Mouse (Mus musculus) embryonic facial prominence, embryonic 15.5 days (tissue): ENCODE measurements around the gene Camkk1. TPM values are rescaled to one million over a fixed set of nuclear protein-coding genes. Genes with fewer than 3 reads are reported as not detected.

Source experiments
- ATAC-seq: fragments of 200-750 bp; cut with Nextera tagmentation; 2 replicates; pipeline ENCODE4 v1.8.0; 2017; ENCODE audit warnings: low read depth, moderate TSS enrichment; ENCODE audit not compliant: insufficient number of reproducible peaks, low FRiP score, low TSS enrichment
- H3K27ac ChIP-seq: fragments of 300-500 bp; sonication (generic); replicated peaks from 2 replicates; pipeline ENCODE4 v1.5.1; 2015; ENCODE audit warnings: mild to moderate bottlenecking, inconsistent platforms
- H3K27me3 ChIP-seq: fragments of 300-500 bp; sonication (generic); 2 replicates; pipeline ENCODE4 v1.6.1; 2015; ENCODE audit warnings: inconsistent platforms
- H3K36me3 ChIP-seq: fragments of 300-500 bp; sonication (generic); 2 replicates; pipeline ENCODE4 v1.6.1; 2015; ENCODE audit warnings: mild to moderate bottlenecking, inconsistent platforms
- H3K4me1 ChIP-seq: fragments of 300-500 bp; sonication (generic); 2 replicates; pipeline ENCODE4 v1.6.1; 2015; ENCODE audit warnings: inconsistent platforms
- H3K4me2 ChIP-seq: fragments of 300-500 bp; sonication (generic); replicated peaks from 2 replicates; pipeline ENCODE4 v1.6.1; 2015; ENCODE audit warnings: mild to moderate bottlenecking, inconsistent platforms
- H3K4me3 ChIP-seq: fragments of 300-500 bp; sonication (generic); replicated peaks from 2 replicates; pipeline ENCODE4 v1.5.1; 2015; ENCODE audit warnings: mild to moderate bottlenecking, inconsistent platforms
- H3K9ac ChIP-seq: fragments of 300-500 bp; sonication (generic); 2 replicates; pipeline ENCODE4 v1.6.1; 2015; ENCODE audit warnings: inconsistent platforms
- H3K9me3 ChIP-seq: fragments of 300-500 bp; sonication (generic); replicated peaks from 2 replicates; pipeline ENCODE4 v1.6.1; 2016; ENCODE audit warnings: inconsistent platforms
- WGBS: fragments of 180-500 bp; shearing (Covaris S2); methylation state at CpG from one replicate; pipeline ENCODE4 v1.1.7; 2015; 5-methylcytosine and 5-hydroxymethylcytosine counted together
- polyA plus RNA-seq: library from polyadenylated mRNA; unstranded; fragments of >200 nt; fragmentation: Nextera tagmentation; extraction: Ambion mirVana; gene quantifications from 2 replicates; pipeline ENCODE4 v1.2.1, GENCODE M21; 2015

The Camkk1 gene
- polyA plus RNA-seq, 1 experiment from 2014 or later = 11.4 TPM

DNA sequence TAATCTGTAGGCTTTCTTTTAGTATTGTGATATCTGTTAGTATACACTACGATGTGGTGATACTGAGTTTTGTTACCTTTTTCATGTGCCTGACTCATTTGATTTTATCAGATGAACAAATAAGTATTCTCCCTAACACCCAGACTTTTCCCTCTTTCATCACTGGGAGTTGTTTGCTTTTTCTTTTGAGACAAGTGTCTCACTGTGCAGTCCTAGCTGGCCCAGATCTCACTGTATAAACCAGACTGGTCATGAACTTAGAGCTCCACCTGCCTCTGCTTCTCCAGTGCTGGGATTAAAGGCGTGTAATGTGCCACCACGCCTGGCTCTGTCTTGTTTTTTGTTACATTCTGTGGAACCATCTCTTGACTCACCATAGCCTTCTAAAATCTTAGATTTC, 40.8 kb downstream of the Camkk1 start:
- H3K9me3 ChIP-seq = no peaks in the 10 kb centered on the region
- no peaks in the 10 kb centered on the region for H3K4me1 ChIP-seq
- peaks cover 54% of the 10 kb centered on the region for H3K36me3 ChIP-seq
- no peak overlapping the region for H3K4me2 ChIP-seq
- H3K27me3 ChIP-seq = no peaks in the 10 kb centered on the region
- ATAC-seq = no peak
- 83% methylated on average over 3 of the region's 3 CpGs for WGBS
- no peak overlapping the region for H3K27ac ChIP-seq
- H3K4me3 ChIP-seq = no peak overlapping the region
- no peak overlapping the region for H3K9ac ChIP-seq

GRCm38 (mm10) chr11:73061413-73061812, 42.6 kb downstream of the Camkk1 start:
- 89% methylated on average over 3 of the region's 3 CpGs for WGBS
- no peak for ATAC-seq
- H3K9me3 ChIP-seq = no peaks in the 10 kb centered on the region

DNA sequence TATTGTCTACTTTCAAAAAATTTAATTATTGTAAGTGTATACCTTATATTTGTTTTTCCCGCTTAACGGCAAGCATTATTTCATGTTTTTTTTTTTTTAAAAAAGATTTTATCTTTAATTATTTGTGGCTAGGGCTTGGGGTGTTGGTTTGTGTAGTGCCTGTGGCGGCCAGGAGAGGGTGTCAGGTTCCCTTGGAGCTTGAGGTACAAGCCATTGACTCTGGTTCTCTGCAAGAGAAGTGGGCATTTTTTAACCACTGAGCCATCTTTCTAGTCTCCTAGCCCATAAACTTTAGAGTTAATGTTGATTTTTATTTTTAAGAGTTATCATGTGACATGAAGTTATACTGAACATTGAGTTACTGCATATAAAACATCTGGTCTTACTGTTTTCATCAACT, 53.0 kb downstream of the Camkk1 start:
- WGBS = 87% methylated on average over 3 of the region's 3 CpGs
- Histone ChIP-seq H3K4me1 (no peaks in the 10 kb centered on the region), H3K27ac (no peak overlapping the region), H3K4me3 (no peak overlapping the region), H3K9ac (no peak overlapping the region), H3K36me3 (peaks cover 77% of the 10 kb centered on the region), H3K4me2 (no peak overlapping the region), H3K27me3 (no peaks in the 10 kb centered on the region), H3K9me3 (no peaks in the 10 kb centered on the region)
- no peak for ATAC-seq

More at GRCm38 (mm10) chr11:73061413-73061812, 42.6 kb downstream of the Camkk1 start:
- Histone ChIP-seq H3K4me1 (no peaks in the 10 kb centered on the region), H3K27ac (no peak overlapping the region), H3K4me2 (no peak overlapping the region), H3K9ac (no peak overlapping the region), H3K27me3 (no peaks in the 10 kb centered on the region), H3K4me3 (no peak overlapping the region), H3K36me3 (peaks cover 44% of the 10 kb centered on the region)

- no peaks in the 10 kb centered on the region for H3K4me1 ChIP-seq
- ATAC-seq = no peak
- H3K9ac ChIP-seq = no peak overlapping the region
- H3K4me3 ChIP-seq = no peak overlapping the region
- no peaks in the 10 kb centered on the region for H3K27me3 ChIP-seq
- WGBS = 65% methylated on average over 4 of the region's 4 CpGs
- peaks cover 69% of the 10 kb centered on the region for H3K36me3 ChIP-seq
- no peak overlapping the region for H3K27ac ChIP-seq
- H3K4me2 ChIP-seq = no peak overlapping the region
- no peaks in the 10 kb centered on the region for H3K9me3 ChIP-seq
Measured at GRCm38 (mm10) chr11:73076295-73076694, 57.5 kb downstream of the Camkk1 start.

GRCm38 (mm10) chr11:73076733-73077132, 57.9 kb downstream of the Camkk1 start:
- Histone ChIP-seq H3K27me3 (no peaks in the 10 kb centered on the region), H3K4me3 (no peak overlapping the region), H3K4me1 (no peaks in the 10 kb centered on the region), H3K36me3 (peaks cover 74% of the 10 kb centered on the region), H3K27ac (no peak overlapping the region), H3K4me2 (no peak overlapping the region), H3K9me3 (no peaks in the 10 kb centered on the region), H3K9ac (no peak overlapping the region)
- 58% methylated on average over 4 of the region's 4 CpGs for WGBS
- ATAC-seq = no peak

DNA sequence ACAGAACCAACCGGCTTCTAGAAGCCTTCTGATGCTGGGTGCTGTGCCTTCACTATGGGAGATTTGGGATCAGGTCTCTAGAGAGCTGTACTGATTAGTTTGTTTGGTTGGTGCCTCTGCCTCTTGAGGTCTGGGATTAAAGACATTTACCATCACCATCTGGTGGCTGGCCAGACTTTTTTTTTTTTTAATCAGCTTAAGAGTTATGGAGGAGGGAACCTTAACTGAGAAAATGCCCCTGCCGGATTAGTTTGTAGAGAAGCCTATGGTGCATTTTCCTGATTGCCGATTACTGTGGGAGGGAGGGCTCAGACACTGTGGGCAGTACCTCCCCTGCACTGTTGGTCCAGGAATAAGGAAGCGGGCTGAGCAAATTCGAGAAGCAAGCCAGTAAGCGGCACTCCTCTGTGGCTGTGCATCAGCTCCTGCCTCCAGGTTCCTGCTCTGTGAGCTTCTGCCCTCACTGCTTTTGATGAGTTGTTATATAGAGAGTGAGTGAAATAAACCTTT, 58.5 kb downstream of the Camkk1 start:
- 88% methylated on average over 6 of the region's 6 CpGs for WGBS
- H3K27me3 ChIP-seq = no peaks in the 10 kb centered on the region

DNA sequence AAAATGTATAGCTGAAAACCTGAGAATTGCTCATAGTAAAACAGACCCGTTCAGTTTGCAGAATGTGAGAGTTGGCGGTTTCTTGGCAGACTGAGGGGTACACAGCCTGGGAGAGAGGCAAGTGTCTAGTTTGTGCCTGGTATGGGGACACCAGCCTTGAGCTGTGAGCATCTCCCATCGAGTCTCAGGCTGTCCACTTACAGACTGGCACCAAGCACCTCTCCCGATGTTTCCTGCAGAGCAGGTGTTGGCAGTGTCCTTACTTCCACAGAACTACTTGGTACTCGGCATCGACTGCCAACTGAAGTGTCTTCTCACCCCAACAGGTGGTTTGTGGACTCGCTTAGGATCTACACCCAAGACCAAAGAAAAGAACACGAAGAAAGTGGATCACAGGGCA, 59.8 kb downstream of the Camkk1 start:
- ATAC-seq = no peak
- Histone ChIP-seq H3K27me3 (no peaks in the 10 kb centered on the region), H3K36me3 (peaks cover 73% of the 10 kb centered on the region), H3K9ac (no peak overlapping the region), H3K9me3 (no peaks in the 10 kb centered on the region), H3K4me2 (no peak overlapping the region), H3K4me1 (no peaks in the 10 kb centered on the region), H3K27ac (no peak overlapping the region), H3K4me3 (no peak overlapping the region)
- 91% methylated on average over 8 of the region's 8 CpGs for WGBS

More for the DNA sequence above, 58.5 kb downstream of the Camkk1 start:
- no peaks in the 10 kb centered on the region for H3K4me1 ChIP-seq
- no peak overlapping the region for H3K9ac ChIP-seq
- no peaks in the 10 kb centered on the region for H3K9me3 ChIP-seq
- H3K4me3 ChIP-seq = no peak overlapping the region
- no peak for ATAC-seq
- no peak overlapping the region for H3K27ac ChIP-seq
- H3K4me2 ChIP-seq = no peak overlapping the region
- H3K36me3 ChIP-seq = peaks cover 78% of the 10 kb centered on the region

DNA sequence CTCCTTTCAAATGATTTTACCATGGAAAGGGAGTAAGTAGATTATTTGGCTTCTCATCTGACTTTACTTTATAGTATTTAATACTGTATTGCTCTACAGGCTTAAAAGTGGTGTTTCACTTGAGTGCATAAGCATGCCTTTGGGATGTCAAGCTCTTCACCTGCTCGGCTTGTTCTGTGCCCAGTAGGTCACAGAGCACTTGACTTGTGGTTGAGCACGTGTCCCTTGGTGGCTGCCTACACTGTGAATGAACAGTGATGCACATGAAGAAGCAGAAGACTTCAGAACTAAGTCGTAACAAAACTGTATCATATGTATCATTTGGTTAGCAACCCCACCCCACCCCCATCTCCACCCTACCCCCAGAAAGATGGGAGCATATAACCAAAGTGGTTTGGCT, 61.5 kb downstream of the Camkk1 start:
- peaks cover 10% of the 10 kb centered on the region; the same call in 1 of the 2 replicates for H3K4me1 ChIP-seq
- H3K36me3 ChIP-seq = peaks cover 59% of the 10 kb centered on the region
- 87% methylated on average over 3 of the region's 3 CpGs for WGBS
- H3K27ac ChIP-seq = no peak overlapping the region
- no peaks in the 10 kb centered on the region for H3K9me3 ChIP-seq
- no peaks in the 10 kb centered on the region for H3K27me3 ChIP-seq
- no peak for ATAC-seq
- H3K4me3 ChIP-seq = no peak overlapping the region
- H3K4me2 ChIP-seq = no peak overlapping the region
- H3K9ac ChIP-seq = no peak overlapping the region

- no peak overlapping the region for H3K4me3 ChIP-seq
- no peak overlapping the region for H3K9ac ChIP-seq
- H3K27ac ChIP-seq = no peak overlapping the region
- H3K4me1 ChIP-seq = peaks cover 15% of the 10 kb centered on the region
- H3K36me3 ChIP-seq = peaks cover 35% of the 10 kb centered on the region
- no peaks in the 10 kb centered on the region for H3K9me3 ChIP-seq
- no peak; the same call in 1 of the 2 replicates for ATAC-seq
- H3K27me3 ChIP-seq = no peaks in the 10 kb centered on the region
- H3K4me2 ChIP-seq = no peak overlapping the region
- WGBS = 45% methylated on average over 6 of the region's 6 CpGs
Measured at GRCm38 (mm10) chr11:73084303-73084702, 65.5 kb downstream of the Camkk1 start.

GRCm38 (mm10) chr11:73084804-73085231, 66.0 kb downstream of the Camkk1 start:
- no peak for ATAC-seq
- no peaks in the 10 kb centered on the region for H3K9me3 ChIP-seq
- H3K4me1 ChIP-seq = peaks cover 15% of the 10 kb centered on the region
- no peak overlapping the region for H3K4me2 ChIP-seq
- no peaks in the 10 kb centered on the region for H3K27me3 ChIP-seq
- H3K27ac ChIP-seq = no peak overlapping the region; the same call in 1 of the 2 replicates
- no peak overlapping the region for H3K4me3 ChIP-seq
- 58% methylated on average over 10 of the region's 10 CpGs for WGBS
- peaks cover 31% of the 10 kb centered on the region for H3K36me3 ChIP-seq
- H3K9ac ChIP-seq = no peak overlapping the region

DNA sequence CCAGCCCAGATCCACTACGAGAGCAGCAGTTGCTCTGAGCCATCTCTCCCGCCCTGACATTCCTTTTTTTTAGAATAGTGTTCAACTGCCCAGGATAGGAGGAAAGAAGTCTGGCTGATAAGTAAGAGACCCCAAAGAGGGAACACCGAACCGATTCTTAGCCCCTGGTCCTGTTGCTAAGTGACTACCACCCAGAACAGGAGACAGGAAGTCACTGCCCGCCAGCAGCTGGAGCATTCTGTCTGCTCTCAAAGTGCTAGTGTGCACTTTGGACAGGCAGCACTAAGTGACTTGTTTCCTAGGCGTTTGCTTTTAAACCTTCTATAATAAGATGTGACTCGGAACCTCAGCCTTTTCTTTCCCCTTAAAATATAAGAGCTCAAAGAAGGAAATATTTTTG, 66.6 kb downstream of the Camkk1 start:
- H3K4me3 ChIP-seq = no peak overlapping the region
- no peak overlapping the region for H3K9ac ChIP-seq
- no peaks in the 10 kb centered on the region for H3K27me3 ChIP-seq
- peaks cover 15% of the 10 kb centered on the region for H3K4me1 ChIP-seq
- WGBS = 65% methylated on average over 7 of the region's 7 CpGs
- H3K27ac ChIP-seq = no peak overlapping the region; the same call in 1 of the 2 replicates
- no peak for ATAC-seq
- peaks cover 29% of the 10 kb centered on the region for H3K36me3 ChIP-seq
- no peaks in the 10 kb centered on the region for H3K9me3 ChIP-seq
- no peak overlapping the region for H3K4me2 ChIP-seq
